Mouse (Mus musculus) hindbrain, embryonic 14.5 days (tissue): ENCODE results near the gene 4930470P17Rik. TPM values are rescaled to one million over a fixed set of nuclear protein-coding genes. Genes with fewer than 3 reads are reported as not detected.

Experiments
- ATAC-seq: fragments of 200-750 bp; cut with Nextera tagmentation; 2 replicates; pipeline ENCODE4 v1.8.0; 2017; ENCODE audit warnings: moderate number of reproducible peaks, mild to moderate bottlenecking, moderate TSS enrichment, moderate library complexity; ENCODE audit not compliant: low FRiP score
- DNase-seq: peaks from one replicate; pipeline ENCODE4 v3.0.0-alpha.2; 2015; ENCODE audit warnings: low spot score
- H3K27ac ChIP-seq: fragments of 300-500 bp; sonication (generic); 2 replicates; pipeline ENCODE4 v1.5.1; 2014; ENCODE audit warnings: mild to moderate bottlenecking, moderate library complexity
- H3K27me3 ChIP-seq: fragments of 300-500 bp; sonication (generic); 2 replicates; pipeline ENCODE4 v1.6.1; 2014; ENCODE audit warnings: mild to moderate bottlenecking, low read length, mixed read lengths; ENCODE audit not compliant: control insufficient read depth, insufficient read depth
- H3K36me3 ChIP-seq: fragments of 300-500 bp; sonication (generic); replicated peaks from 2 replicates; pipeline ENCODE4 v1.6.1; 2014; ENCODE audit not compliant: control insufficient read depth, insufficient read depth
- H3K4me1 ChIP-seq: fragments of 300-500 bp; sonication (generic); replicated peaks from 2 replicates; pipeline ENCODE4 v1.6.1; 2014; ENCODE audit warnings: antibody characterized with exemption, low read length, mixed read lengths; ENCODE audit not compliant: control insufficient read depth, insufficient read depth
- H3K4me2 ChIP-seq: fragments of 300-500 bp; sonication (generic); replicated peaks from 2 replicates; pipeline ENCODE4 v1.6.1; 2014; ENCODE audit warnings: mild to moderate bottlenecking, moderate library complexity
- H3K4me3 ChIP-seq: fragments of 300-500 bp; sonication (generic); replicated peaks from 2 replicates; pipeline ENCODE4 v1.5.1; 2014; ENCODE audit warnings: mild to moderate bottlenecking, low read length
- H3K9ac ChIP-seq: fragments of 300-500 bp; sonication (generic); 2 replicates; pipeline ENCODE4 v1.6.1; 2014
- H3K9me3 ChIP-seq: fragments of 300-500 bp; sonication (generic); 2 replicates; pipeline ENCODE4 v1.6.1; 2016; ENCODE audit warnings: low read length; ENCODE audit not compliant: control insufficient read depth
- WGBS: fragments of 180-500 bp; shearing (Covaris S2); extraction: QIAGEN DNeasy Blood & Tissue Kit; methylation state at CpG from one replicate; pipeline ENCODE4 v1.1.7; 2014; 5-methylcytosine and 5-hydroxymethylcytosine counted together
- polyA plus RNA-seq: library from polyadenylated mRNA; unstranded; fragments of >200 nt; fragmentation: Nextera tagmentation; extraction: Ambion mirVana; gene quantifications from 2 replicates; pipeline ENCODE4 v1.2.1, GENCODE M21; 2014

Gene 4930470P17Rik
- polyA plus RNA-seq, 1 experiment from 2014 or later, result 0.13 TPM

DNA sequence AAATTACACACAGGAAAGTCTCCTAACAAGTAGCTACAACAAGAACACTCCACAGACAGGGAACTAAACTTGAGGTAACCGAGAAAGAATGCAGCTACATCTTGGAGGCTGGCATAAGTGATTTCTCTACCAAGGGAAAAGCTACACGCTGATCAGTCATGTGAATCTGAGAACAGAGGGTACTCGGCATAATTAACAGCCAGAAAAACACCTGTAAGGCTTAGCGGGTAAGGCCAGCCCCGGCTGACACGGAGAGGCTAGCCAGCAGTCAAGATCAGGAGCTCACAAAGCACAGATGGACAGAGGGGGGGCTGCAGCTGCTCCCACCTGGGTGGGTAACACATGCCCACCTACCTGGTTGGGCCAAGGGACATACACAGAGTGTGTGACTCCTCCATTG lies 9.7 kb downstream of the 4930470P17Rik start:
- DNase-seq (no peak), ATAC-seq (no peak)
- H3K4me2 ChIP-seq, result no peak overlapping the region
- H3K4me1 ChIP-seq, result peaks cover 4% of the 10 kb centered on the region; the same call in 1 of the 2 replicates
- H3K27me3 ChIP-seq, result no peaks in the 10 kb centered on the region
- peaks cover 5% of the 10 kb centered on the region for H3K9me3 ChIP-seq
- no peaks in the 10 kb centered on the region for H3K36me3 ChIP-seq
- 73% methylated on average over 6 of the region's 6 CpGs for WGBS
- no peak overlapping the region for H3K9ac ChIP-seq
- no peak overlapping the region for H3K27ac ChIP-seq
- no peak overlapping the region for H3K4me3 ChIP-seq

DNA sequence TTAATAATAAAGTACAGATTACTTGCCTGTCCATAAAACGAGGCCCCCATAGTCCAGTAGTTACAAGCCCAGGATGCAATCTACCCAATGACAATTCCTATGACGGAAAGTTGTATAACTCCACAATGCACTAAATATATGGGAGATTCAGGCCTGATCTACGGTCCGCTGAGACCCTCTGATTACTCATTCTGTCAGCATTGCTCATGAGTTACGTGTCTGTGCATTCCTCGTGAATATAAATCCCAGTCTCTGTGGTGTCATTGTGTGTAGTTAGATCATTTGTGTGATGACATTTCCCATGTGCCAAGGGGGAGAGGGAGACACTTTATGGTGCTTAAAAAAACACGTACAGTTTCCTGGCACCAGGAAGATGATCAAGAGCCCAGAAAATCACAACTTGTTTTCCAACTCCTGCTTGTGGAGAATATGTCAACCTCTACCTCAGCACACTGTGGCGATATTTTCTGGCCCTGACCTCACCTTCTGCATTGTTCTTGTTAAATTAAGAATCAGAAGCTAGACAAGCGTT lies 13.4 kb downstream of the 4930470P17Rik start:
- no peak overlapping the region for H3K9ac ChIP-seq
- ATAC-seq, result no peak
- no peak overlapping the region for H3K4me3 ChIP-seq
- H3K9me3 ChIP-seq, result no peaks in the 10 kb centered on the region
- peaks cover 14% of the 10 kb centered on the region; the same call in 1 of the 2 replicates for H3K4me1 ChIP-seq
- no peak for DNase-seq
- H3K27me3 ChIP-seq, result no peaks in the 10 kb centered on the region
- H3K36me3 ChIP-seq, result no peaks in the 10 kb centered on the region
- H3K4me2 ChIP-seq, result no peak overlapping the region
- no peak overlapping the region for H3K27ac ChIP-seq
- 66% methylated on average over 9 of the region's 9 CpGs for WGBS

DNA sequence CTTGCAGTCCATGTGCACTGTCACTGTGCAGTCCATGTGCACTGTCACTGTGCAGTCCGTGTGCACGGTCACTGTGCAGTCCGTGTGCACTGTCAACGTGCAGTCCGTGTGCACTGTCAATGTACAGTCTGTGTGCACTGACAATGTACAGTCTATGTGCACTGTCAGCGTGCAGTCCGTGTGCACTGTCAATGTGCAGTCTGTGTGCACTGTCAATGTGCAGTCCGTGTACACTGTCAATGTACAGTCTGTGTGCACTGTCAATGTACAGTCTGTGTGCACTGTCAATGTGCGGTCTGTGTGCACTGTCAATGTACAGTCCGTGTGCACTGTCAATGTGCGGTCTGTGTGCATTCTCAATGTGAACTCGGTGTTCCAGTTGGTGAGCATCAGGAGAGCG lies 17.1 kb downstream of the 4930470P17Rik start:
- no peak for DNase-seq
- ATAC-seq, result no peak
- WGBS, result 97% methylated on average over 13 of the region's 13 CpGs

DNA sequence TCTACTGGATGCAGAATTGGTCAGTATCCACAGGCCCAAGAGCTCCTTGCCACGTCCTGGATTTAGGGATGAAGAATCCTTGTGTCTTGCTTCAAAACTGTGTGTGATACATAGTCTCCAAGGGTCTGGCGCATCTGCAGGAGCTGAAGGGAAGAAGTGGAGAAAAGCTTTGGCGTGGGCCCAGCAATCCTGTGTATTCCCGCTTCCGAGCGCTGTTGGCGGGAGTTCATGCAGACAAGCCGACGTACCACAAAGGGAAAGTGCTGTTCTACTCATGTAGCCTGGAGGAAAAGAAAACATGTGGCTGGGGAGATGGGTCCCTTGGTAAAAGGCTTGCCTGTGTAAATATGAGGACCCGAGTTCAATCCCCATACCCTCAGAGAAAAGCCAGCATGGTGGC lies 22.3 kb downstream of the 4930470P17Rik start:
- Histone ChIP-seq H3K9ac (no peak overlapping the region), H3K27ac (no peak overlapping the region), H3K27me3 (no peaks in the 10 kb centered on the region), H3K9me3 (no peaks in the 10 kb centered on the region), H3K4me2 (no peak overlapping the region), H3K4me3 (no peak overlapping the region), H3K36me3 (no peaks in the 10 kb centered on the region), H3K4me1 (no peaks in the 10 kb centered on the region)
- ATAC-seq, result no peak
- WGBS, result 81% methylated on average over 10 of the region's 10 CpGs
- DNase-seq, result no peak

More for the DNA sequence above, 17.1 kb downstream of the 4930470P17Rik start:
- no peak overlapping the region for H3K4me3 ChIP-seq
- peaks cover 14% of the 10 kb centered on the region; the same call in 1 of the 2 replicates for H3K4me1 ChIP-seq
- H3K4me2 ChIP-seq, result no peak overlapping the region
- no peak overlapping the region for H3K27ac ChIP-seq
- H3K9ac ChIP-seq, result no peak overlapping the region
- no peaks in the 10 kb centered on the region for H3K9me3 ChIP-seq
- no peaks in the 10 kb centered on the region for H3K27me3 ChIP-seq
- H3K36me3 ChIP-seq, result no peaks in the 10 kb centered on the region

DNA sequence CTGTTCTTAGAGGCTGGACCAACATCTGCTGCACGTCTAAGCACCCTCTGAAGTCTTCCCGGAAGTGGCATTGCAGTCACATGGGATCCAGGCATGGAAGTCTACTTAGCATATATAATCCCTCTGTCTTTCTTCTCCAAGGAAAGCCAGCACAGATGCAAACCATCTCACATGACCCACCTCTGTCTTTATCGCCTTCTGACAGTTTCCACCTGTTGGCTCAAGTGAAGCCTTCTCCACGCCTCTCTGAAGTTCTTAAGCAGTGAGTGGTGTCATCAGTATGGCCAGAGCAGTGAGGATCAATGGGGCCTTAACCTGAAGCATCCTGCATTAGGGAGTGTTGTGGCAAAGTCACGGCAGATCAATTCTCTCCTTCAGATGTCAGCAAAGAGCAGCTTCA lies 23.2 kb downstream of the 4930470P17Rik start:
- 81% methylated on average over 5 of the region's 5 CpGs for WGBS
- no peaks in the 10 kb centered on the region for H3K9me3 ChIP-seq
- no peak for ATAC-seq

DNA sequence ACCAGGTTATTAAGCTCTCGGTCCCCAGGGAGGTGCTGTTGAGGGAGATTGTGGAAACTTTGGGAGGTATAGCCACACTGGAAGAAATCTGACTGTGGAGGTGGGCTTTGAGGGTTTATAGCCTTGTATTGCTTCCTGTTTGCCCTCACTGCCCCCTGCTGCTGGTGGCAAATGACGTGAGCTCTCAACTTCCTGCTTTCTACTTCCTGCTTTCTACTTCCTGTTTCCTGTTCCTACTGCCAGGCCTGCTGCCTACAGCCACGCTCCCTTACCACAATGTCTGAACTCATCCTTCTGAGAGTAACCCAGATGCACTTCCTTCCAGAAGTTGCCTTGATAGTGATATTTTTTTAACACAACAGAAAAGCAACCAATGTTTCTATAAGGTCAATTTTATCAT lies 24.3 kb downstream of the 4930470P17Rik start:
- Histone ChIP-seq H3K4me3 (no peak overlapping the region), H3K9me3 (no peaks in the 10 kb centered on the region), H3K36me3 (no peaks in the 10 kb centered on the region), H3K4me2 (no peak overlapping the region), H3K27ac (no peak overlapping the region), H3K27me3 (no peaks in the 10 kb centered on the region), H3K4me1 (no peaks in the 10 kb centered on the region), H3K9ac (no peak overlapping the region)
- no peak for DNase-seq
- ATAC-seq, result no peak
- 82% methylated on average over 3 of the region's 3 CpGs for WGBS

More for the DNA sequence above, 23.2 kb downstream of the 4930470P17Rik start:
- no peak overlapping the region for H3K4me2 ChIP-seq
- DNase-seq, result no peak
- no peaks in the 10 kb centered on the region for H3K36me3 ChIP-seq
- H3K27ac ChIP-seq, result no peak overlapping the region
- no peak overlapping the region for H3K9ac ChIP-seq
- no peaks in the 10 kb centered on the region for H3K27me3 ChIP-seq
- no peak overlapping the region for H3K4me3 ChIP-seq
- no peaks in the 10 kb centered on the region for H3K4me1 ChIP-seq

DNA sequence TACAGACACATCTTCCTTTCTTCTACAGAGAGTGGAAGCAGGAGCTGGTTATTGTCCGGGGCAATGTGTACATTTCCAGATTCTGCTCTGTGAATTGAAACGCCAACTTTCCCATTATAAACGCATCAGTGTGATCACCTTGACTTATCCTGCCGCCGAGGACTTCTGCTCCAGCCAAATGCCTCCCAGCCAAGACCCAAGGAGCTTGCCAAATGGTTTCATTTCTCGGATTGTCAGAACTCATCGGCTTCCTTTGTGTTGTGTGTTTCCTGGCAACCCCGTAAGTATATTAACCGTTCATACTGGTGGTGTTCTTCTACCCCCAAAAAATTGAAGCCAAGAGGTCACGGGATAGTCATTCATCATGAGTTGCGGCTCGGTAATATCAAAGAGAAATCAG lies 25.7 kb downstream of the 4930470P17Rik start:
- Histone ChIP-seq H3K4me2 (peak overlapping the region; percentile 25; the same call in 1 of the 2 replicates), H3K4me1 (no peaks in the 10 kb centered on the region), H3K27ac (no peak overlapping the region), H3K9ac (no peak overlapping the region), H3K9me3 (no peaks in the 10 kb centered on the region), H3K4me3 (no peak overlapping the region), H3K36me3 (no peaks in the 10 kb centered on the region), H3K27me3 (no peaks in the 10 kb centered on the region)
- DNase-seq, result no peak
- WGBS, result 52% methylated on average over 12 of the region's 12 CpGs
- ATAC-seq, result no peak

DNA sequence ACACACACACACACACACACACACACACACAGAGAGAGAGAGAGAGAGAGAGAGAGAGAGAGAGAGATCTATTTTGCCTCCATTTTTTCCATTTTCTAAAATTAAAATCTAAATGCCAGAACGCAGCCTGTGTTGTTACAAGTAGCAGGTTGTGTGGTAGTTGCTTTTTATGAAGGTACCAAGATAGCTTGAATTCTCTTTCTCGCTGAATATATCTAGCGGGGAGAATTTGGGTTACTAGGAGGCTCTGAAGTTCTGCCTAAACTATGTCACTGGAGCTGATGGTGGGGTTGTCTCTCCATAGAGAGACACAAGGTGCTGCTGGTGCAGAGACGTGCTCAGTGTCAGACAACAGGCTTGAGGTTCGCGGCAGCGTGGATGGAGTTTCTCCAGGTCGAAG lies 36.8 kb downstream of the 4930470P17Rik start:
- Histone ChIP-seq H3K36me3 (no peaks in the 10 kb centered on the region), H3K9me3 (no peaks in the 10 kb centered on the region), H3K4me2 (no peak overlapping the region), H3K9ac (no peak overlapping the region), H3K4me1 (no peaks in the 10 kb centered on the region), H3K27me3 (no peaks in the 10 kb centered on the region), H3K4me3 (no peak overlapping the region), H3K27ac (no peak overlapping the region)
- DNase-seq (no peak), ATAC-seq (no peak)
- 91% methylated on average over 8 of the region's 8 CpGs for WGBS

DNA sequence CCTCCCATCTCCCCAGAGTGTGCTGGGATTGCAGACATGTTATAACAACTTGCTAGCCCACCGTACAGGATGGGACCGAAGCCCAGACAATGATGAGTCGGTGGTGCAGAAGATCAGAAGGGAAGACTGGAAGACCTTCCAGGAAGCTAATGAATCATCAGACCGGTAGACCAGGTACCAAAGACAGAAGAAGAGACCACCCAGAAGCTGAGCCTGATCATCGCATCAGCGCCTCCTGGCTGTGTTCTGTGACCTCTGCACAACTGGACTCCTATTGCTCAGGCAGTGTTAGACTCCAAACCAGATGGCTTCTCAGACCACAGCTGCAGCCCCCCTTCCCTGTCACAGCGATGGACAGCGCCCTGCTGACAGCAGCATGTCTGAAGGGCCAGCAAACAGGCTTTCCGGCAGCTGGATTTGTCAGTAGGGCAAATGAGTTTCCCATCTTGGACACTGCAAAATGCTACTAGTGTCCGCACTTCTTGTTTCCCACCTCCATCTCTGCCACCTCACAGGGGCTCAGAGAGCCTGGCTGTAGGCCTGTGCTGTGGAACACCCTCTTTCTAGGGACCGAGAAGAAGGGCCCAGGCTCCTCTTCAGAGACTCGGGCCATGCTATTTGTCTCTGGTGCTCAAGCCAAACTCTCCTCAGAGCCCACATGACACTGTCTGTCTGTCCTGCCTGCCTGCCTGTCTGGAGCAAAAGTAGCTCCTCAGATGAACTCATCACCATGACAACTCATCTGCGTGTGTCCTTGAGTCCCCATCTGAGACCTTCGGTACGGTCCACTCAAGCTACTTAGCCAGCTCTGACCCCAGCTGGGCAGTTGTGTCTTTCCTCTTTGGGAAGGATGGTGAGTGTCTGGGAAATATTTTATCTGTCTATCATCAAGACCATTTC lies 37.6 kb downstream of the 4930470P17Rik start:
- no peak overlapping the region for H3K27ac ChIP-seq
- no peaks in the 10 kb centered on the region for H3K36me3 ChIP-seq
- 71% methylated on average over 15 of the region's 15 CpGs for WGBS
- no peaks in the 10 kb centered on the region for H3K9me3 ChIP-seq
- H3K27me3 ChIP-seq, result no peaks in the 10 kb centered on the region
- H3K9ac ChIP-seq, result no peak overlapping the region
- DNase-seq (no peak), ATAC-seq (no peak)
- H3K4me1 ChIP-seq, result no peaks in the 10 kb centered on the region
- H3K4me3 ChIP-seq, result no peak overlapping the region
- H3K4me2 ChIP-seq, result no peak overlapping the region
